In genomic region chr14:30591417-30591816, GRCm38 (mm10) we compare ENCODE assay signal across 8 mouse cellular contexts. TPM values are rescaled to one million over a fixed set of nuclear protein-coding genes. Genes with fewer than 3 reads are reported as not detected.
A peak's percentile ranks its signal among the peaks of the same experiment; 100 is the strongest.
DNase-seq lines count a peak whose midpoint lies in the region.

No protein-coding gene starts in this region.

- DNase-seq in layer of hippocampus, adult 11-12 months (ENCODE audit: low spot score), result peak; percentile 82
- DNase-seq in layer of hippocampus, adult 9-10 months (ENCODE audit: low spot score), result no peak
- peak; percentile 58 for DNase-seq in c-Kit-positive CD71-positive TER-119-positive erythroid progenitor cells, embryonic 14.5 days (ENCODE audit: low spot score)
- peak; percentile 61 to 74 for DNase-seq in frontal cortex, postnatal 36 days (ENCODE audit: low spot score in 2 of 2)
- peak; percentile 79 for DNase-seq in induced T-regulatory cell, adult 2 months (ENCODE audit: low read depth)
- DNase-seq in left cerebral cortex, postnatal 25 days (ENCODE audit: low spot score in 2 of 2), result peak; percentile 58 to 72
- peak; percentile 81 for DNase-seq in naive thymus-derived CD4-positive, alpha-beta T cell, adult 2 months (ENCODE audit: low read depth)
- peak; percentile 93 for DNase-seq in testis, postnatal 10 days (ENCODE audit: low spot score)

- intact Hi-C loops in left cerebral cortex, postnatal 25 days (cut with DNase I), result loop anchor here (1.0 to 5.0 kb wide), 2 partner anchors 61 to 81 kb away; partner anchors contain the start of gene Rft1

RNA-seq across cellular contexts. Expression of gene Prkcd, which starts 34.6 kb away (rescaled TPM):
- total RNA-seq in left cerebral cortex, postnatal 25 days (2021), result 10 to 100 TPM; 12.4 to 15.2 TPM

RNA-seq across cellular contexts. Expression of gene Tkt, which starts 43.3 kb away (rescaled TPM):
- total RNA-seq in left cerebral cortex, postnatal 25 days (2021), result 100 to 1,000 TPM; 156 to 169 TPM
